Mouse (Mus musculus): Measurements from ENCODE around the gene Ralgds.

- no peak for TF ChIP-seq POLR2A (IDR thresholded peaks at IDR 0.05; ENCODE audit: insufficient read length, low read depth)
- no peak for TF ChIP-seq TCF12 (IDR thresholded peaks at IDR 0.05; ENCODE audit: insufficient read depth, poor library complexity, severe bottlenecking)
- TF ChIP-seq POLR2AphosphoS2 (IDR thresholded peaks at IDR 0.05; ENCODE audit: insufficient read length, low read depth) = no peak
Measured at GRCm38 (mm10) chr2:28494521-28494920, 18.4 kb upstream of the Ralgds start.

All from myocyte (in vitro differentiated cells).